Comparison of ENCODE assay signal across 20 mouse cellular contexts in the genomic region with DNA sequence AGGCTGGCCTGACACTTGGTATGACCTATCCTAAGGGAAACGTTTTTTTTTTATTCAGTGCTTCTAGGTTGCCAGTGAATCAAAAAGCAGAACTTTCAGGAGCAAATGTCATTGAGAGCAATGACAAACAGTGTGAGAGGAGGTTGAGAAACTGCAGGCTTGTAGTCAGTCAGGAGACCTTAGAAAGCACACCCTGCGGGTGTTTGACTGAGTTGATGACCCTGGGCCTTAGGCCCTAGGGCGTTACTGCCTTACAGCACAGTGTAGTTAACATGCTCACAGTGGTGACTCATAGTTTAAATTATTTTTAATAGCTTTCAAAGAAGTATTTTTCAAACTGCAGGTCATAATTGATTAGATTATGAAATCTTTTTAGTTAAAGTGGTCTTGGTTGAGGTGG. TPM values are rescaled to one million over a fixed set of nuclear protein-coding genes. Genes with fewer than 3 reads are reported as not detected.
DNase-seq lines count a peak whose midpoint lies in the region; ATAC-seq and TF ChIP-seq lines count a peak whose summit lies in the region.
"Had no signal": no experiment of that assay in that cellular context is flagged by ENCODE, and none has a peak within 500 bp of the region (broad histone marks: within the 10 kb centered on the region; RNA-seq: fewer than 3 reads in every experiment).

No protein-coding gene starts in this region.

- H3K9ac ChIP-seq in lung, postnatal 0 days (replicated peaks; ENCODE audit: low read depth): no peak overlapping the region
- H3K9ac ChIP-seq in intestine, postnatal 0 days (ENCODE audit: low read depth, low read length): no peak overlapping the region
- H3K9ac ChIP-seq in stomach, postnatal 0 days (ENCODE audit: low read length): no peak overlapping the region
- H3K9ac ChIP-seq: embryonic facial prominence, embryonic 13.5 days; liver, embryonic 14.5 days had no signal

- H3K4me1 ChIP-seq in lung, postnatal 0 days (ENCODE audit: insufficient read depth, low read depth, low read length): peaks cover 9% of the 10 kb centered on the region
- no peaks in the 10 kb centered on the region; the same call in 1 of the 2 replicates for H3K4me1 ChIP-seq in intestine, postnatal 0 days (replicated peaks; ENCODE audit: control insufficient read depth, insufficient read depth, low read length)
- H3K4me1 ChIP-seq in stomach, postnatal 0 days (replicated peaks; ENCODE audit: control insufficient read depth, insufficient read depth): no peaks in the 10 kb centered on the region

- ATAC-seq in lung, postnatal 0 days: peak; percentile 86
- ATAC-seq in intestine, postnatal 0 days: peak; percentile 44; the same call in 1 of the 2 replicates
- peak; percentile 89 for ATAC-seq in stomach, postnatal 0 days (ENCODE audit: low FRiP score, low TSS enrichment)
- ATAC-seq: hindbrain, embryonic 16.5 days had no signal

- peak overlapping the region; percentile 56 for H3K27ac ChIP-seq in gastrocnemius, adult 2 months
- H3K27ac ChIP-seq in lung, postnatal 0 days (ENCODE audit: low read length): no peak overlapping the region; the same call in none of the 2 replicates
- no peak overlapping the region for H3K27ac ChIP-seq in intestine, postnatal 0 days (ENCODE audit: low read depth, low read length)
- peak overlapping the region; percentile 24 for H3K27ac ChIP-seq in stomach, postnatal 0 days (replicated peaks)
- H3K27ac ChIP-seq: embryonic facial prominence, embryonic 13.5 days; liver, embryonic 14.5 days had no signal

- no peak overlapping the region for H3K4me3 ChIP-seq in gastrocnemius, adult 2 months
- no peak overlapping the region for H3K4me3 ChIP-seq in lung, postnatal 0 days (ENCODE audit: low read depth, low read length)
- H3K4me3 ChIP-seq in intestine, postnatal 0 days (ENCODE audit: low read depth, low read length): no peak overlapping the region
- no peak overlapping the region for H3K4me3 ChIP-seq in stomach, postnatal 0 days (ENCODE audit: low read depth, low read length)
- H3K4me3 ChIP-seq: embryonic facial prominence, embryonic 13.5 days had no signal

- no peaks in the 10 kb centered on the region for H3K9me3 ChIP-seq in lung, postnatal 0 days (ENCODE audit: low read length)
- H3K9me3 ChIP-seq in intestine, postnatal 0 days (ENCODE audit: control insufficient read depth): no peaks in the 10 kb centered on the region
- H3K9me3 ChIP-seq in stomach, postnatal 0 days (ENCODE audit: control insufficient read depth, low read length): no peaks in the 10 kb centered on the region
- H3K9me3 ChIP-seq: embryonic facial prominence, embryonic 13.5 days had no signal

- H3K36me3 ChIP-seq in lung, postnatal 0 days (ENCODE audit: insufficient read depth, low read length): no peaks in the 10 kb centered on the region
- no peaks in the 10 kb centered on the region; the same call in 1 of the 2 replicates for H3K36me3 ChIP-seq in intestine, postnatal 0 days (ENCODE audit: control insufficient read depth, insufficient read depth)
- peaks cover 2% of the 10 kb centered on the region; the same call in 1 of the 2 replicates for H3K36me3 ChIP-seq in stomach, postnatal 0 days (ENCODE audit: control insufficient read depth, insufficient read depth, low read length)

- no peak for TF ChIP-seq CTCF in gastrocnemius, adult 2 months (IDR thresholded peaks at IDR 0.05)
- no peak for TF ChIP-seq CTCF in lung, postnatal 0 days (IDR thresholded peaks at IDR 0.05)
- no peak for TF ChIP-seq CTCF in intestine, postnatal 0 days (IDR thresholded peaks at IDR 0.05; ENCODE audit: low read depth)
- no peak for TF ChIP-seq CTCF in stomach, postnatal 0 days (IDR thresholded peaks at IDR 0.05; ENCODE audit: low read depth)

- DNase-seq in gastrocnemius, adult 2 months: no peak
- DNase-seq in gastrocnemius, postnatal 36 days: no peak
- peak; percentile 69 for DNase-seq in lung, postnatal 0 days (ENCODE audit: low spot score)
- no peak for DNase-seq in lung, postnatal 4 days
- peak; percentile 34 for DNase-seq in stomach, postnatal 0 days (ENCODE audit: low spot score)
- DNase-seq in kidney, postnatal 4 days: no peak
- no peak for DNase-seq in spleen, postnatal 4 days (ENCODE audit: low spot score in 2 of 2)
- DNase-seq: cerebellum, adult 18-20 months; heart, postnatal 4 days; kidney, adult 8-10 months; layer of hippocampus, postnatal 36 days; left cerebral cortex, postnatal 4 days; midbrain, embryonic 14.5 days; right cerebral cortex, postnatal 4 days; thymus, adult 2 months had no signal

- no peak for TF ChIP-seq EP300 in lung, postnatal 0 days (IDR thresholded peaks at IDR 0.05)
- TF ChIP-seq EP300 in stomach, postnatal 0 days (optimal IDR thresholded peaks at IDR 0.05): no peak

- no peaks in the 10 kb centered on the region for H3K27me3 ChIP-seq in lung, postnatal 0 days (replicated peaks; ENCODE audit: insufficient read depth, low read length)
- H3K27me3 ChIP-seq in intestine, postnatal 0 days (replicated peaks; ENCODE audit: control insufficient read depth, insufficient read depth, low read length): no peaks in the 10 kb centered on the region
- H3K27me3 ChIP-seq in stomach, postnatal 0 days (ENCODE audit: control insufficient read depth, insufficient read depth, low read length): no peaks in the 10 kb centered on the region
- H3K27me3 ChIP-seq: embryonic facial prominence, embryonic 13.5 days had no signal

- WGBS in lung, postnatal 0 days: 36% methylated on average over 3 of the region's 3 CpGs
- 41% methylated on average over 3 of the region's 3 CpGs for WGBS in intestine, postnatal 0 days
- 25% methylated on average over 3 of the region's 3 CpGs for WGBS in stomach, postnatal 0 days

- intact Hi-C loops in gastrocnemius, adult 2 months (cut with DNase I): no loop called here
- intact Hi-C loops in gastrocnemius, postnatal 36 days (cut with DNase I): no loop called here

- no peak overlapping the region for H3K4me2 ChIP-seq in lung, postnatal 0 days (replicated peaks; ENCODE audit: low read depth, low read length)
- no peak overlapping the region for H3K4me2 ChIP-seq in intestine, postnatal 0 days (replicated peaks; ENCODE audit: low read depth)
- H3K4me2 ChIP-seq in stomach, postnatal 0 days (replicated peaks; ENCODE audit: low read depth): no peak overlapping the region
- H3K4me2 ChIP-seq: embryonic facial prominence, embryonic 13.5 days; heart, embryonic 11.5 days had no signal

RNA-seq across cellular contexts. Expression of gene Atxn2, which starts 10.7 kb away (rescaled TPM):
- 100 to 1,000 TPM in 1 of 2 experiments, 10 to 100 TPM in 1; 94.6 to 117 TPM for total RNA-seq in gastrocnemius, adult 2 months (2021)
- 10 to 100 TPM; 84.9 to 95.4 TPM for total RNA-seq in gastrocnemius, postnatal 36 days (2021)
- polyA plus RNA-seq in lung, postnatal 0 days (2015; fragmentation: Nextera tagmentation; extraction: Ambion mirVana): 40.6 and 45.3 TPM in 2 replicates
- 54.3 and 62.6 TPM in 2 replicates for polyA plus RNA-seq in intestine, postnatal 0 days (2015; fragmentation: Nextera tagmentation; extraction: Ambion mirVana)
- 30.5 and 35.6 TPM in 2 replicates for polyA plus RNA-seq in stomach, postnatal 0 days (2015; fragmentation: Nextera tagmentation; extraction: Ambion mirVana)

Comparison
In these comparisons a context has a peak if more than half of its experiments do, and no peak if none do; other contexts are left out.
1. DNase-seq: peak in lung, postnatal 0 days (single experiment) and stomach, postnatal 0 days (single experiment); none in gastrocnemius, adult 2 months (single experiment), gastrocnemius, postnatal 36 days (0 of 2), lung, postnatal 4 days (0 of 2), kidney, postnatal 4 days (0 of 2) and spleen, postnatal 4 days (0 of 2).
2. H3K27ac ChIP-seq: peak in gastrocnemius, adult 2 months (single experiment) and stomach, postnatal 0 days (single experiment); none in lung, postnatal 0 days (single experiment) and intestine, postnatal 0 days (single experiment).
3. Peak in every context shown above with its lines, with median percentiles within 50 percentile points of each other: ATAC-seq.